Mouse (Mus musculus) MEL (cell line): ENCODE measurements around the gene Phf23. TPM values are rescaled to one million over a fixed set of nuclear protein-coding genes. Genes with fewer than 3 reads are reported as not detected.

Experiments used
- DNase-seq: peaks from one replicate; pipeline ENCODE4 v3.0.0; 2011; ENCODE audit warnings: low read depth, low spot score
- H3K27ac ChIP-seq: 2 replicates; pipeline ENCODE4 v1.5.1; 2012; ENCODE audit warnings: low read depth, mild to moderate bottlenecking, control low read depth, low read length, moderate library complexity; ENCODE audit not compliant: control insufficient read depth
- H3K27me3 ChIP-seq, 2 experiments: fragments of 150-350 bp in 1 of 2; sonication (generic) in 1 of 2; 2 replicates each; pipeline ENCODE4 v1.6.1; 2012; ENCODE audit warnings: low read length in 2 of 2, mild to moderate bottlenecking in 2 of 2, improper control_type of control experiment in 1 of 2, moderate library complexity in 1 of 2; ENCODE audit not compliant: insufficient read depth in 2 of 2, control insufficient read depth in 1 of 2
- H3K36me3 ChIP-seq, 2 experiments: 2 replicates each; pipeline ENCODE4 v1.6.1; 2012 to 2014; ENCODE audit warnings: low read length in 2 of 2, improper control_type of control experiment in 1 of 2, inconsistent platforms in 1 of 2, mild to moderate bottlenecking in 1 of 2; ENCODE audit not compliant: insufficient read depth in 2 of 2, control insufficient read depth in 1 of 2
- H3K4me1 ChIP-seq, 2 experiments: fragments of 150-350 bp in 1 of 2; sonication (generic) in 1 of 2; 2 replicates each; pipeline ENCODE4 v1.6.1; 2012; ENCODE audit warnings: low read length in 2 of 2, improper control_type of control experiment in 1 of 2, mild to moderate bottlenecking in 1 of 2; ENCODE audit not compliant: insufficient read depth in 2 of 2, control insufficient read depth in 1 of 2
- H3K4me3 ChIP-seq, 2 experiments: fragments of 150-350 bp in 1 of 2; sonication (generic) in 1 of 2; 2 replicates each; pipeline ENCODE4 v1.5.1; 2012; ENCODE audit warnings: low read depth in 2 of 2, low read length in 2 of 2, mild to moderate bottlenecking in 2 of 2, moderate library complexity in 2 of 2, control low read depth in 1 of 2, improper control_type of control experiment in 1 of 2; ENCODE audit not compliant: control insufficient read depth in 1 of 2, insufficient read depth in 1 of 2
- H3K79me2 ChIP-seq: 2 replicates; pipeline ENCODE4 v1.6.1; 2012; ENCODE audit warnings: mild to moderate bottlenecking, low read length, moderate library complexity; ENCODE audit not compliant: control insufficient read depth, poor library complexity, insufficient read depth
- H3K9ac ChIP-seq: 2 replicates; pipeline ENCODE4 v1.6.1; 2012; ENCODE audit warnings: low read depth, mild to moderate bottlenecking, control low read depth, low read length, moderate library complexity; ENCODE audit not compliant: control insufficient read depth, poor library complexity, severe bottlenecking
- H3K9me3 ChIP-seq: fragments of 150-350 bp; sonication (generic); replicated peaks from 2 replicates; pipeline ENCODE4 v1.6.1; 2012; ENCODE audit warnings: mild to moderate bottlenecking, low read length, improper control_type of control experiment, moderate library complexity; ENCODE audit not compliant: insufficient read depth
- CHD2 ChIP-seq: IDR thresholded peaks from 2 replicates; pipeline ENCODE4 v1.6.1; 2011; ENCODE audit warnings: low read length, improper control_type of control experiment
- CTCF ChIP-seq, 3 experiments: IDR thresholded peaks in 2 of 3; conservative IDR thresholded peaks in 1 of 3; 2 replicates each; pipeline ENCODE4 v1.5.1; 2011 to 2012; ENCODE audit warnings: low read length in 3 of 3, low read depth in 2 of 3, mild to moderate bottlenecking in 2 of 3, improper control_type of control experiment in 1 of 3, inconsistent platforms in 1 of 3, mixed read lengths in 1 of 3, moderate library complexity in 1 of 3; ENCODE audit not compliant: control insufficient read depth in 1 of 3, insufficient read depth in 1 of 3, poor library complexity in 1 of 3, severe bottlenecking in 1 of 3
- HCFC1 ChIP-seq: IDR thresholded peaks from 2 replicates; pipeline ENCODE4 v1.6.1; 2012; ENCODE audit warnings: low read depth, mild to moderate bottlenecking, inconsistent platforms, low read length, improper control_type of control experiment, moderate library complexity
- JUND ChIP-seq: IDR thresholded peaks from 2 replicates; pipeline ENCODE4 v1.6.1; 2011; ENCODE audit warnings: low read depth, mild to moderate bottlenecking, improper control_type of control experiment, low read length
- MEF2A ChIP-seq: IDR thresholded peaks from 2 replicates; pipeline ENCODE4 v1.6.1; 2014; ENCODE audit warnings: low read depth, mild to moderate bottlenecking, inconsistent platforms, low read length, improper control_type of control experiment; ENCODE audit not compliant: poor library complexity, insufficient replicate concordance, severe bottlenecking; ENCODE audit errors: extremely low read depth
- MXI1 ChIP-seq: IDR thresholded peaks from 2 replicates; pipeline ENCODE4 v1.6.1; 2011; ENCODE audit warnings: mild to moderate bottlenecking, low read depth, low read length, improper control_type of control experiment
- MYB ChIP-seq: IDR thresholded peaks from 2 replicates; pipeline ENCODE4 v1.6.1; 2011; ENCODE audit warnings: mild to moderate bottlenecking, low read depth, low read length, improper control_type of control experiment
- MYC ChIP-seq: IDR thresholded peaks from 2 replicates; pipeline ENCODE4 v1.6.1; 2011; ENCODE audit warnings: low read depth, mild to moderate bottlenecking, low read length, improper control_type of control experiment, moderate library complexity
- NELFE ChIP-seq: IDR thresholded peaks from 2 replicates; pipeline ENCODE4 v1.6.1; 2011; ENCODE audit warnings: low read depth, low read length, improper control_type of control experiment
- POLR2A ChIP-seq, 2 experiments: IDR thresholded peaks; 2 replicates each; pipeline ENCODE4 v1.6.1; 2011 to 2012; ENCODE audit warnings: low read length in 2 of 2, mild to moderate bottlenecking in 2 of 2, control low read depth in 1 of 2, improper control_type of control experiment in 1 of 2, low read depth in 1 of 2, moderate library complexity in 1 of 2; ENCODE audit not compliant: control insufficient read depth in 1 of 2, insufficient read depth in 1 of 2, poor library complexity in 1 of 2
- POLR2AphosphoS5 ChIP-seq: IDR thresholded peaks from 2 replicates; pipeline ENCODE4 v1.6.1; 2012; ENCODE audit warnings: low read depth, borderline replicate concordance, mild to moderate bottlenecking, inconsistent platforms, low read length, moderate library complexity, mixed read lengths
- RAD21 ChIP-seq: IDR thresholded peaks from 2 replicates; pipeline ENCODE4 v1.6.1; 2011; ENCODE audit warnings: mild to moderate bottlenecking, low read depth, low read length, improper control_type of control experiment
- SIN3A ChIP-seq: IDR thresholded peaks from 2 replicates; pipeline ENCODE4 v1.6.1; 2012; ENCODE audit warnings: low read length, improper control_type of control experiment, inconsistent platforms
- SMC3 ChIP-seq: IDR thresholded peaks from 2 replicates; pipeline ENCODE4 v1.6.1; 2011; ENCODE audit warnings: low read depth, low read length, improper control_type of control experiment
- TAL1 ChIP-seq: IDR thresholded peaks from 2 replicates; pipeline ENCODE4 v1.6.1; 2012; ENCODE audit warnings: mild to moderate bottlenecking, inconsistent platforms, low read length, moderate library complexity, mixed read lengths
- USF1 ChIP-seq: IDR thresholded peaks from 2 replicates; pipeline ENCODE4 v1.6.1; 2014; ENCODE audit warnings: low read depth, mild to moderate bottlenecking, inconsistent platforms, low read length, improper control_type of control experiment, moderate library complexity
- ZC3H11A ChIP-seq: IDR thresholded peaks from 2 replicates; pipeline ENCODE4 v1.6.1; 2012; ENCODE audit warnings: low read depth, mild to moderate bottlenecking, inconsistent platforms, low read length, improper control_type of control experiment
- ZMIZ1 ChIP-seq: IDR thresholded peaks from 2 replicates; pipeline ENCODE4 v1.6.1; 2012; ENCODE audit warnings: low read depth, mild to moderate bottlenecking, inconsistent platforms, low read length, improper control_type of control experiment, moderate library complexity
- ZNF384 ChIP-seq: IDR thresholded peaks from 2 replicates; pipeline ENCODE4 v1.6.1; 2012; ENCODE audit warnings: low read depth, mild to moderate bottlenecking, inconsistent platforms, low read length, improper control_type of control experiment
- polyA plus RNA-seq, 2 experiments: library from polyadenylated mRNA; stranded (reverse) in 1 of 2; unstranded in 1 of 2; fragments of >175 nt in 1 of 2; fragments of >200 nt in 1 of 2; gene quantifications; 2 replicates each; pipeline versions ENCODE4 v1.2.1 to v1.2.4; 2012; ENCODE audit warnings: low replicate concordance in 2 of 2, low read depth in 1 of 2; ENCODE audit not compliant: insufficient read length in 2 of 2, insufficient read depth in 1 of 2, missing spikeins in 1 of 2
- total RNA-seq: library from RNA; depleted of rRNA; stranded (reverse); fragments of 300-350 nt; gene quantifications from 2 replicates; pipeline ENCODE4 v1.2.3, GENCODE M21; 2012

The Phf23 gene
- total and polyA plus RNA-seq, 3 experiments: 108 to 112 TPM; not detected in 1

GRCm38 (mm10) chr11:70031321-70031670 lies 35.7 kb downstream of the Phf23 start:
- no peaks in the 10 kb centered on the region for H3K27me3 ChIP-seq
- H3K27ac ChIP-seq: no peak overlapping the region
- H3K9ac ChIP-seq: no peak overlapping the region
- peaks cover 0 to 3% of the 10 kb centered on the region in 2 experiments; a peak in 2 of 4 replicates for H3K36me3 ChIP-seq
- peaks cover 0 to 9% of the 10 kb centered on the region in 2 experiments; a peak in 2 of 4 replicates for H3K4me1 ChIP-seq
- no peak for DNase-seq
- no peaks in the 10 kb centered on the region for H3K9me3 ChIP-seq
- TF ChIP-seq ZMIZ1: no peak
- TF ChIP-seq NELFE: no peak
- no peak for TF ChIP-seq USF1
- TF ChIP-seq ZNF384: no peak
- no peak for TF ChIP-seq JUND
- no peak for TF ChIP-seq POLR2AphosphoS5
- no peak for TF ChIP-seq TAL1
- no peak for TF ChIP-seq RAD21
- no peak for TF ChIP-seq SIN3A
- no peak for TF ChIP-seq ZC3H11A
- TF ChIP-seq MYC: no peak
- no peak for TF ChIP-seq HCFC1
- no peak for TF ChIP-seq MYB
- TF ChIP-seq MEF2A: no peak
- TF ChIP-seq MXI1: no peak
- TF ChIP-seq POLR2A (IDR thresholded peaks at IDR 0.05; ENCODE audit: control insufficient read depth in 1 of 2, insufficient read depth in 1 of 2, low read depth in 1 of 2, low read length in 2 of 2, poor library complexity in 1 of 2): no peak
- TF ChIP-seq SMC3: no peak
- TF ChIP-seq CHD2: no peak
- TF ChIP-seq CTCF (IDR thresholded peaks at IDR 0.05 in 2 of 3, conservative IDR thresholded peaks at IDR 0.05 in 1 of 3; ENCODE audit: control insufficient read depth in 1 of 3, insufficient read depth in 1 of 3, low read depth in 2 of 3, low read length in 3 of 3, poor library complexity in 1 of 3, severe bottlenecking in 1 of 3): no peak
- H3K79me2 ChIP-seq: no peaks in the 10 kb centered on the region
- no peak overlapping the region for H3K4me3 ChIP-seq

DNA sequence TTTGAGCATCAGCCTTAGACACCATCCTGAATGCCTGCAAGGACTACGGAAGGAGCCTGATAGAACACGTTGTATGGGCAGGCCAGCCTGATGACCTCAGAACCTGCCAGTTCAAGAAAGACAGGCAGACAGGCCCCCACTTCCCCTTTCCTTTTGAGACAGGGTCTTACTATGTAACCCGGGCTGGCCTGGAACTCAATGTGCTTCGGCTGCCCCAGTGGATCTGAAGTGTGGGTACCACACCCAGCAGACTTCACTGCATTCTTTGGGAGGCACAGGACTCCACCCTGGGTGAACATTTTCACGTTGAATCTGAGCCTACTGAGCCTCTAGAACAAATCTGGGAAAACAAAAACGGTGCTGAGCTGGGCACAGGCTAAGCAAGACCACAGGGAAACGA lies 42.6 kb downstream of the Phf23 start:
- H3K27ac ChIP-seq: no peak overlapping the region

More for the DNA sequence above, 42.6 kb downstream of the Phf23 start:
- H3K79me2 ChIP-seq: no peaks in the 10 kb centered on the region
- no peak for DNase-seq
- no peak for TF ChIP-seq SMC3
- no peaks in the 10 kb centered on the region for H3K36me3 ChIP-seq
- no peak overlapping the region for H3K9ac ChIP-seq
- no peaks in the 10 kb centered on the region for H3K9me3 ChIP-seq
- no peaks in the 10 kb centered on the region for H3K27me3 ChIP-seq
- no peak overlapping the region for H3K4me3 ChIP-seq
- H3K4me1 ChIP-seq: no peaks in the 10 kb centered on the region
